Mouse (Mus musculus) bone marrow macrophage, adult 2 months (primary cell): ENCODE results near the gene Emp2.

ENCODE experiments used
- CTCF ChIP-seq: IDR thresholded peaks from 2 replicates; pipeline ENCODE4 v1.5.1; 2012; ENCODE audit warnings: low read depth, mild to moderate bottlenecking, low read length, moderate library complexity
- POLR2A ChIP-seq: IDR thresholded peaks from 2 replicates; pipeline ENCODE4 v1.6.1; 2012; ENCODE audit warnings: mild to moderate bottlenecking, low read depth, low read length, borderline replicate concordance

GRCm38 (mm10) chr16:10313646-10314088, at the start of gene Emp2:
- no peak for TF ChIP-seq CTCF
- TF ChIP-seq POLR2A = no peak
